Mouse (Mus musculus): ENCODE data around the gene Enkd1.

The Enkd1 gene

GRCm38 (mm10) chr8:105707498-105708403, at the start of gene Enkd1, which contains the start of gene 4933405L10Rik:
Gene Enkd1, minus strand, starts transcription at chr8:105708210.
Gene 4933405L10Rik, plus strand, starts transcription at chr8:105707655.
- DNase-seq (ENCODE audit: extremely low spot score, low spot score) = peak; percentile 95

- DNase-seq (ENCODE audit: extremely low spot score, low spot score) = no peak
Observed at GRCm38 (mm10) chr8:105754688-105755087, 46.7 kb upstream of the Enkd1 start.

GRCm38 (mm10) chr8:105753916-105754315, 45.9 kb upstream of the Enkd1 start:
- DNase-seq (ENCODE audit: extremely low spot score, low spot score) = no peak

GRCm38 (mm10) chr8:105750606-105751005, 42.6 kb upstream of the Enkd1 start:
- DNase-seq (ENCODE audit: extremely low spot score, low spot score) = no peak

- no peak for DNase-seq (ENCODE audit: extremely low spot score, low spot score)
Observed at GRCm38 (mm10) chr8:105743301-105743700, 35.3 kb upstream of the Enkd1 start.

- no peak for DNase-seq (ENCODE audit: extremely low spot score, low spot score)
Observed at GRCm38 (mm10) chr8:105739216-105739615, 31.2 kb upstream of the Enkd1 start.

GRCm38 (mm10) chr8:105732186-105732585, 24.2 kb upstream of the Enkd1 start:
- DNase-seq (ENCODE audit: extremely low spot score, low spot score) = no peak

- no peak for DNase-seq (ENCODE audit: extremely low spot score, low spot score)
Observed at GRCm38 (mm10) chr8:105727397-105728124, 19.6 kb upstream of the Enkd1 start.

GRCm38 (mm10) chr8:105725726-105726125, 17.7 kb upstream of the Enkd1 start:
- no peak for DNase-seq (ENCODE audit: extremely low spot score, low spot score)

GRCm38 (mm10) chr8:105722861-105723260, 14.9 kb upstream of the Enkd1 start:
- no peak for DNase-seq (ENCODE audit: extremely low spot score, low spot score)

- DNase-seq (ENCODE audit: extremely low spot score, low spot score) = no peak
Observed at GRCm38 (mm10) chr8:105719637-105720036, 11.6 kb upstream of the Enkd1 start.

- no peak for DNase-seq (ENCODE audit: extremely low spot score, low spot score)
Observed at GRCm38 (mm10) chr8:105716302-105716945, 8.4 kb upstream of the Enkd1 start.

GRCm38 (mm10) chr8:105715042-105715441, 7.0 kb upstream of the Enkd1 start:
- no peak for DNase-seq (ENCODE audit: extremely low spot score, low spot score)

GRCm38 (mm10) chr8:105714139-105714538, 6.1 kb upstream of the Enkd1 start:
- DNase-seq (ENCODE audit: extremely low spot score, low spot score) = peak; percentile 87

GRCm38 (mm10) chr8:105712286-105712685, 4.3 kb upstream of the Enkd1 start:
- no peak for DNase-seq (ENCODE audit: extremely low spot score, low spot score)

GRCm38 (mm10) chr8:105709317-105709716, 1.3 kb upstream of the Enkd1 start:
- no peak for DNase-seq (ENCODE audit: extremely low spot score, low spot score)

- DNase-seq (ENCODE audit: extremely low spot score, low spot score) = no peak
Observed at GRCm38 (mm10) chr8:105708675-105709074, 665 bp upstream of the Enkd1 start.

GRCm38 (mm10) chr8:105706426-105706825, 1.6 kb downstream of the Enkd1 start:
- DNase-seq (ENCODE audit: extremely low spot score, low spot score) = no peak

- no peak for DNase-seq (ENCODE audit: extremely low spot score, low spot score)
Observed at GRCm38 (mm10) chr8:105704955-105705354, 3.1 kb downstream of the Enkd1 start.

- DNase-seq (ENCODE audit: extremely low spot score, low spot score) = no peak
Observed at GRCm38 (mm10) chr8:105704146-105704812, 3.7 kb downstream of the Enkd1 start.

- DNase-seq (ENCODE audit: extremely low spot score, low spot score) = no peak
Observed at GRCm38 (mm10) chr8:105702731-105703415, 5.1 kb downstream of the Enkd1 start.
